Mouse (Mus musculus) bone marrow macrophage, adult 2 months (primary cell): ENCODE measurements around the gene Ascc3. TPM values are rescaled to one million over a fixed set of nuclear protein-coding genes. Genes with fewer than 3 reads are reported as not detected.

Source experiments
- H3K27ac ChIP-seq: 2 replicates; pipeline ENCODE4 v1.5.1; 2012; ENCODE audit warnings: low read depth, low read length; ENCODE audit not compliant: insufficient read depth
- H3K4me1 ChIP-seq: 2 replicates; pipeline ENCODE4 v1.6.1; 2012; ENCODE audit warnings: low read length; ENCODE audit not compliant: control insufficient read depth, insufficient read depth
- H3K4me3 ChIP-seq: 2 replicates; pipeline ENCODE4 v1.5.1; 2012; ENCODE audit warnings: mild to moderate bottlenecking, low read length, moderate library complexity; ENCODE audit not compliant: insufficient read depth
- CTCF ChIP-seq: IDR thresholded peaks from 2 replicates; pipeline ENCODE4 v1.5.1; 2012; ENCODE audit warnings: low read depth, mild to moderate bottlenecking, low read length, moderate library complexity
- POLR2A ChIP-seq: IDR thresholded peaks from 2 replicates; pipeline ENCODE4 v1.6.1; 2012; ENCODE audit warnings: mild to moderate bottlenecking, low read depth, low read length, borderline replicate concordance
- polyA plus RNA-seq: library from polyadenylated mRNA; stranded (reverse); fragments of >200 nt; gene quantifications from 2 replicates; pipeline ENCODE4 v1.2.4, GENCODE M21; 2012; ENCODE audit not compliant: missing spikeins, insufficient read depth, insufficient read length

Gene Ascc3
- polyA plus RNA-seq, 1 experiment: 14.3 TPM

GRCm38 (mm10) chr10:50899846-50900745, 307.6 kb downstream of the Ascc3 start:
- no peak for TF ChIP-seq CTCF
- TF ChIP-seq POLR2A: no peak
- 0 out of 2 replicates have a peak, but pooled peaks cover 2% of the 10 kb centered on the region for H3K4me1 ChIP-seq
- H3K27ac ChIP-seq: no peak overlapping the region

More at GRCm38 (mm10) chr10:50899846-50900745, 307.6 kb downstream of the Ascc3 start:
- H3K4me3 ChIP-seq: no peak overlapping the region
